Mouse (Mus musculus) lung, postnatal 0 days (tissue): ENCODE measurements at regions not wholly inside any gene's neighbourhood (a gene's known extent, or its start where the extent isn't known, plus 50 kb on each side); places are given as distances from the start of the nearest gene placed in this dataset.
A peak's percentile ranks its signal among the peaks of the same experiment; 100 is the strongest.

Experiments
- ATAC-seq: fragments of 200-750 bp; cut with Nextera tagmentation; 2 replicates; pipeline ENCODE4 v1.8.0; 2017; ENCODE audit warnings: moderate library complexity
- DNase-seq: peaks from one replicate; pipeline ENCODE4 v3.0.0-alpha.2; 2016; ENCODE audit warnings: low spot score
- H3K27ac ChIP-seq: fragments of 300-500 bp; sonication (generic); 2 replicates; pipeline ENCODE4 v1.5.1; 2014; ENCODE audit warnings: antibody characterized with exemption, mild to moderate bottlenecking, low read length, mixed read lengths
- H3K27me3 ChIP-seq: fragments of 300-500 bp; sonication (generic); replicated peaks from 2 replicates; pipeline ENCODE4 v1.6.1; 2014; ENCODE audit warnings: low read length, mixed read lengths; ENCODE audit not compliant: insufficient read depth
- H3K36me3 ChIP-seq: fragments of 300-500 bp; sonication (generic); 2 replicates; pipeline ENCODE4 v1.6.1; 2014; ENCODE audit warnings: low read length, mixed read lengths; ENCODE audit not compliant: insufficient read depth
- H3K4me1 ChIP-seq: fragments of 300-500 bp; sonication (generic); 2 replicates; pipeline ENCODE4 v1.6.1; 2014; ENCODE audit warnings: antibody characterized with exemption, low read depth, low read length, mixed read lengths; ENCODE audit not compliant: insufficient read depth
- H3K4me2 ChIP-seq: fragments of 300-500 bp; sonication (generic); replicated peaks from 2 replicates; pipeline ENCODE4 v1.6.1; 2014; ENCODE audit warnings: low read depth, mild to moderate bottlenecking, low read length, moderate library complexity, mixed read lengths
- H3K4me3 ChIP-seq: fragments of 300-500 bp; sonication (generic); 2 replicates; pipeline ENCODE4 v1.5.1; 2014; ENCODE audit warnings: low read depth, low read length
- H3K9ac ChIP-seq: fragments of 300-500 bp; sonication (generic); replicated peaks from 2 replicates; pipeline ENCODE4 v1.6.1; 2014; ENCODE audit warnings: low read depth, mild to moderate bottlenecking
- H3K9me3 ChIP-seq: fragments of 300-500 bp; sonication (generic); 2 replicates; pipeline ENCODE4 v1.6.1; 2016; ENCODE audit warnings: low read length, mixed read lengths
- CTCF ChIP-seq: IDR thresholded peaks from 2 replicates; pipeline ENCODE4 v1.5.1; 2016; ENCODE audit warnings: antibody characterized with exemption, mild to moderate bottlenecking
- EP300 ChIP-seq: IDR thresholded peaks from 2 replicates; pipeline ENCODE4 v1.6.1; 2016; ENCODE audit warnings: antibody characterized with exemption, mild to moderate bottlenecking, control low read depth
- WGBS: fragments of 180-500 bp; shearing (Covaris S2); extraction: QIAGEN DNeasy Blood & Tissue Kit; methylation state at CpG from one replicate; pipeline ENCODE4 v1.1.7; 2014; 5-methylcytosine and 5-hydroxymethylcytosine counted together

DNA sequence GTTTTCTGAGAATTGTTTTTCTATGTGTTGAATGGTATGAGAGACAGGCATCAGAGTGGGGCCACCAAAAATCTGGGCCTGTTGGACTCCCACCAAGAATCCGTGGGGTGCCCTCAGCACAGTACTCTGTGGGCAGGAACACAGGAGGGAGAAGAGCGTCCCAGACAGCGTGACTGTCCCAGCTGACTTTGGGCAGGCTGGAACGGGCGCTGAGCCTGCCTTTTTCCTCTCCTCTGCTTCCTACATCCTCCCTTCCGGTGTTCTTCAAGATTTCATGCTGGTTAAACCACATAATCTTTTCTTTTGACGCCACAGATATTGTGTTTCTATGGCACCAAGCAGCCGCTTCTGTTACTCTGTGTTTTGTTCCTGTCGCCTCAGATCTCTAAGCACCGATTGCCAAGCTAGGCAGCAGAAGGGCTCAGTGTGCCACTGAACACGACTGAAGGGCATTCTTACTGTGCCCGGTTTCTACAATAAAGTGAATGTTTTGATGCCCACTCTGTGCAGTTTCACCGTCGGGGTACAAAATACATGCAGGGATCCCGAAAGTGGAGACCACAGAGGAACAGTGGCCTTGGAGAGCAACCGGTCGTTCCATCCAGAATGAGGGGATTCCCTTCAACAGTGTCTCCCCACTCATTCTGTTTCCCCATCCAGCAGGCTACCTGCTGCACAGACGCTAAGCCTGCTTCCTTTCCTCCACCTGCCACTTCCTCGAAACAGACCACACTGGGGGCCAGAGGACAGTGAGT lies 124.6 kb upstream of the Igfbp7 start:
- Histone ChIP-seq H3K9me3 (no peaks in the 10 kb centered on the region), H3K27ac (no peak overlapping the region), H3K36me3 (no peaks in the 10 kb centered on the region), H3K9ac (no peak overlapping the region), H3K4me1 (no peaks in the 10 kb centered on the region), H3K4me3 (no peak overlapping the region), H3K27me3 (no peaks in the 10 kb centered on the region), H3K4me2 (no peak overlapping the region)
- DNase-seq (no peak), ATAC-seq (no peak)
- no peak for TF ChIP-seq CTCF
- WGBS, result 74% methylated on average over 19 of the region's 19 CpGs

DNA sequence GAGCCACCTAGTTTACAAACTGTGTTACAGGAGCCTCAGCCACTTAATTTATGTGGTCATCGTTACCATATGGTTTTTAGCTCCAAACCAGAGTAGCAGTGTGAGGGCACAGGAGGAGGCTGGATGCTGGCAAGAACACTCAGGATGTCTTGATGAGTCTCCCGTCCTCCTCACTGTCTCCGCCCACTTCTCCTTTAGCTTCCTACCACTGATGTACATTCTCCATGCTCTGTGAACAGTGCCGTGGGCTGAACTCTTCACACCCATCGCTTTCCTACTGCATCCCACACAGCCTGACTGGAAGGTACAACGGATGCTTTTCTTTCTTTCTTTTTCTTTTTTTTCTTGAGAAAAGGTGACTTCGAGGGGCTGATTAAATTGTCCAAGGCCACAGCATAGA lies 122.5 kb upstream of the Igfbp7 start:
- no peak overlapping the region for H3K9ac ChIP-seq
- 78% methylated on average over 7 of the region's 7 CpGs for WGBS
- TF ChIP-seq CTCF, result no peak
- TF ChIP-seq EP300, result no peak
- no peak overlapping the region for H3K4me2 ChIP-seq
- ATAC-seq (no peak), DNase-seq (no peak)
- H3K27ac ChIP-seq, result no peak overlapping the region
- no peak overlapping the region for H3K4me3 ChIP-seq
- no peaks in the 10 kb centered on the region for H3K4me1 ChIP-seq
- H3K36me3 ChIP-seq, result no peaks in the 10 kb centered on the region
- H3K27me3 ChIP-seq, result no peaks in the 10 kb centered on the region
- H3K9me3 ChIP-seq, result no peaks in the 10 kb centered on the region

DNA sequence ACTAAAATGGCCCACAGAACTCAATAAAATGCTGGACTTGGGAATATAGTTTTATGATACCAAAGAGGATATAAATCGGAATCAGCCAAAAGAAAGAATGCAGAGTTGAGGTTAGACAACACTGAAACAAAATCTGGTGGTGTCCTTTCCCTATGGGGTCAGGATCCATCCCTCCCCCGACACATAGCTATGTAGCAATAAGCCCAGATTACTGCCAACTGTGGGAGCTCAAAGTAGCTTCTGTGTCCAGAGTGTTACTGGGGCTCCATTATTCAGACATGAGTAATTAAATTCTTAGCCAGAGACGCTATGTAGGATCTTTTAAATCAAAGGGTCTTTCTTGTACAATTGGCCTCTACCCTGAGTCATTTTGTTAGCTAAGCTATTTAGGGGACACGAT lies 109.4 kb upstream of the Igfbp7 start:
- Histone ChIP-seq H3K4me3 (no peak overlapping the region), H3K27ac (no peak overlapping the region), H3K4me1 (no peaks in the 10 kb centered on the region), H3K9me3 (no peaks in the 10 kb centered on the region), H3K27me3 (no peaks in the 10 kb centered on the region), H3K36me3 (no peaks in the 10 kb centered on the region), H3K9ac (no peak overlapping the region), H3K4me2 (no peak overlapping the region)
- DNase-seq (no peak), ATAC-seq (no peak)
- WGBS, result 72% methylated on average over 4 of the region's 4 CpGs
- TF ChIP-seq CTCF (no peak), EP300 (no peak)

DNA sequence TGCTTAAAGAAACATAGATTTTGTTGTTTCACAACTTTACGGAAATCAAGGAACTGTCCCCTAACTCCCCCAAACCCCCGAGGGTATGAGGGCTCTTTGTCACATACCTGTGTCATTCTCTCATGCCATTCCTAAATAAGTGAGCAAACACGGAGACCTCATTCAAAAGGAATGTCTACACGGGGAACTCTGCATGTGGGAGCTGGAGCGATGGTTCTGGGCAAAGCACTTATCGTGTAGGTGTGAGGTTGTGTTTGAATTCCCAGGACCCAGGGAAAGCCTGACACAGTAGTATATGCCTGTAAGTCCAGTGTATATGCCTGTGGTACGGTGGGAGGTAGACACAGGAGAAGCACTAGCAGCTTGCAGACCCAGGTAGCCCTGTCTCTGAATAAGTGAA lies 107.6 kb upstream of the Igfbp7 start:
- H3K27me3 ChIP-seq, result no peaks in the 10 kb centered on the region
- no peaks in the 10 kb centered on the region for H3K4me1 ChIP-seq
- H3K9me3 ChIP-seq, result no peaks in the 10 kb centered on the region
- H3K4me3 ChIP-seq, result no peak overlapping the region
- H3K9ac ChIP-seq, result no peak overlapping the region
- H3K27ac ChIP-seq, result no peak overlapping the region
- no peaks in the 10 kb centered on the region for H3K36me3 ChIP-seq
- ATAC-seq (peak; percentile 59), DNase-seq (peak; percentile 38)
- TF ChIP-seq EP300 (peak; percentile 21; the same call in 1 of the 2 replicates), CTCF (no peak)
- no peak overlapping the region for H3K4me2 ChIP-seq
- WGBS, result 59% methylated on average over 7 of the region's 7 CpGs

DNA sequence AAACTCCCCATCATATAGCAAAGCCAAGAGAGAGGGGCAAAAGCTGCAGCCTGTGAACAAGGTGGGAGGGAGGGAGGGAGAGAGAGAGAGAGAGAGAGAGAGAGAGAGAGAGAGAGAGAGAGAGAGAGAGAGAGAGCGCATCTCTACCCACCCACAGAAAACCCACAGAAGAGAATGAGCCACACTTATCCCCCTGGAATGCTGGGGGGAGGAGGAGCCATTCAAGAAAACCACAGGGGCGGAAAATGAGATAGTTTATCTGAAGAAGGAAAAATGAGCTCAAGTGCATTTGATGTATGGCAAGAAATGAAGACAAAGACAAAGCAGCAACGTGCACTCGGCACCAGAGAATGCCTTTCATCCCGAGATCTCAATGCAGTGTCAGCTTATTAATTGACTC lies 94.8 kb upstream of the Igfbp7 start:
- Histone ChIP-seq H3K27me3 (no peaks in the 10 kb centered on the region), H3K9me3 (no peaks in the 10 kb centered on the region), H3K27ac (no peak overlapping the region), H3K4me2 (no peak overlapping the region), H3K36me3 (no peaks in the 10 kb centered on the region), H3K9ac (no peak overlapping the region), H3K4me1 (no peaks in the 10 kb centered on the region), H3K4me3 (no peak overlapping the region)
- DNase-seq (no peak), ATAC-seq (no peak)
- no peak for TF ChIP-seq CTCF
- TF ChIP-seq EP300, result no peak
- WGBS, result 17% methylated on average over 5 of the region's 5 CpGs

DNA sequence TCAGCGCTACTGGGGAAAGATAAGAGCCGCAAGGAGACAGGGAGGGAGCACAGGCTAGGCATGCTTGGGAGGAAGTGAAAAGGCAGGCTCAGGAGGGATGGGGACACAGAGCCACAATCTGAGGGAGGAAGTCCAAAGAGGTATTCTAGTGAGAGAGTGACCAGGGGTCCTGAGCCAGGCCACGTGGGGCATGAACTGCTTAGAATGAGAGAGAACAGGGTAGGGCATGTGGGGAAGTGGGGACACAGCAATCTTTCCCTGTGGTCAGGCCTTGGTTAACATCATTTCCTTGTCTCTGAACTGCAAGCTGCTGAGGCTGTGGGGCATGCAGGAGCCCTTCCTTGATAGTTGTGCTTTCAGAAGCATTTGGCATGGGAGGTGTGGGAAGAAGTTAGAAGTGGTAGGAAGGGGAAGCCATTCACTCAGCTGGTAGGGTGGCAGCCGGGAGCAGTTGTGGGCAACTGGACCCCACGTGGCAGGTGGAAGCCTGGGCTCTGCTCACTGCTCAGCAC lies 92.2 kb upstream of the Igfbp7 start:
- no peak for TF ChIP-seq CTCF
- TF ChIP-seq EP300, result no peak
- H3K27me3 ChIP-seq, result no peaks in the 10 kb centered on the region
- H3K9me3 ChIP-seq, result no peaks in the 10 kb centered on the region
- no peaks in the 10 kb centered on the region for H3K4me1 ChIP-seq
- WGBS, result 43% methylated on average over 5 of the region's 5 CpGs
- H3K36me3 ChIP-seq, result no peaks in the 10 kb centered on the region
- no peak overlapping the region for H3K4me2 ChIP-seq
- no peak overlapping the region for H3K4me3 ChIP-seq
- DNase-seq (no peak), ATAC-seq (no peak)
- H3K9ac ChIP-seq, result no peak overlapping the region
- no peak overlapping the region for H3K27ac ChIP-seq

DNA sequence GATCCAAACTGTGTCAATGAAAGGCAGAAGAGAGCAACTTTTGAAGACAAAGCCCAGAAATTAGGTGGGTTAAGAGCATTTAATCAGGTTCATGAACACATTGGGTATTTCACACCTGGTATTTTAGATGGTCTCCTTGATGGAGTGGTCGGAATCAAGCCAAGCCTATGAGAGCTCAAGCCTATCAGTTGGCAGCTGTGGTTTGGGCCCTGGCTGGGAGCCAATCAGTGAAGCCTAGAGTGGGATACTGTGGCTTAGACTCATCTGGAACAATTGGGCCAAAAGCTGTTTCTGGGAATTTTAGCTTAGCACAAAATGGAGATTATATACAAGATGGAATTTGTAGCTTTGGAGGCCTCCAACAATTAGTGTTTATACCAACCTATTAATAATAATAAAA lies 86.8 kb upstream of the Igfbp7 start:
- DNase-seq, result no peak
- TF ChIP-seq EP300, result no peak
- TF ChIP-seq CTCF, result no peak
- Histone ChIP-seq H3K9me3 (no peaks in the 10 kb centered on the region), H3K27ac (no peak overlapping the region), H3K4me1 (no peaks in the 10 kb centered on the region), H3K9ac (no peak overlapping the region), H3K27me3 (no peaks in the 10 kb centered on the region), H3K36me3 (no peaks in the 10 kb centered on the region), H3K4me2 (no peak overlapping the region), H3K4me3 (no peak overlapping the region)
- 65% methylated on average over 1 of the region's 1 CpGs for WGBS
- no peak for ATAC-seq
